Mouse (Mus musculus) frontal cortex, postnatal 36 days (tissue): ENCODE measurements around the gene Phgr1.

Source experiments
- DNase-seq, 2 experiments: peaks; one replicate each; pipeline ENCODE4 v3.0.0; 2022; ENCODE audit warnings: low spot score in 2 of 2

The Phgr1 gene

GRCm38 (mm10) chr2:118779504-118780480 is 7.2 kb downstream of the Phgr1 start, which contains the start of gene Disp2:
Disp2 (plus strand) TSS chr2:118779719.
- peak; percentile 94 to 95 for DNase-seq

GRCm38 (mm10) chr2:118781115-118781514 is 8.5 kb downstream of the Phgr1 start:
- no peak for DNase-seq

GRCm38 (mm10) chr2:118782303-118782702 is 9.7 kb downstream of the Phgr1 start:
- no peak for DNase-seq

GRCm38 (mm10) chr2:118783093-118783492 is 10.5 kb downstream of the Phgr1 start:
- no peak for DNase-seq

GRCm38 (mm10) chr2:118783663-118784062 is 11.1 kb downstream of the Phgr1 start:
- no peak for DNase-seq

- no peak for DNase-seq
These were observed 14.0 kb downstream of the Phgr1 start for GRCm38 (mm10) chr2:118786525-118786924.

GRCm38 (mm10) chr2:118789501-118789900 is 16.9 kb downstream of the Phgr1 start:
- DNase-seq, result no peak

- DNase-seq, result no peak
These were observed 17.6 kb downstream of the Phgr1 start for GRCm38 (mm10) chr2:118790221-118790550.

- DNase-seq, result peak in 1 of 2 experiments; percentile 57
These were observed 18.3 kb downstream of the Phgr1 start for GRCm38 (mm10) chr2:118790551-118791525.

GRCm38 (mm10) chr2:118791591-118792258 is 19.2 kb downstream of the Phgr1 start:
- no peak for DNase-seq

GRCm38 (mm10) chr2:118792259-118792613 is 19.7 kb downstream of the Phgr1 start:
- DNase-seq, result no peak

GRCm38 (mm10) chr2:118793636-118794035 is 21.1 kb downstream of the Phgr1 start:
- no peak for DNase-seq

GRCm38 (mm10) chr2:118802542-118803118 is 30.1 kb downstream of the Phgr1 start:
- no peak for DNase-seq

- DNase-seq, result no peak
These were observed 31.9 kb downstream of the Phgr1 start for GRCm38 (mm10) chr2:118804474-118804873.

GRCm38 (mm10) chr2:118805137-118805536 is 32.6 kb downstream of the Phgr1 start:
- DNase-seq, result no peak

GRCm38 (mm10) chr2:118805756-118806155 is 33.2 kb downstream of the Phgr1 start:
- no peak for DNase-seq

- peak in 1 of 2 experiments; percentile 42 for DNase-seq
These were observed 34.3 kb downstream of the Phgr1 start for GRCm38 (mm10) chr2:118806860-118807259.

GRCm38 (mm10) chr2:118810861-118811260 is 38.3 kb downstream of the Phgr1 start:
- no peak for DNase-seq

- no peak for DNase-seq
These were observed 40.2 kb downstream of the Phgr1 start for GRCm38 (mm10) chr2:118812724-118813123.

- DNase-seq, result peak; percentile 82 to 88
These were observed 41.6 kb downstream of the Phgr1 start, which contains the start of gene Knstrn for GRCm38 (mm10) chr2:118813981-118814836. Knstrn (plus strand) TSS chr2:118814003.
